Mouse (Mus musculus): ENCODE measurements around the gene Abhd14b.

DNA sequence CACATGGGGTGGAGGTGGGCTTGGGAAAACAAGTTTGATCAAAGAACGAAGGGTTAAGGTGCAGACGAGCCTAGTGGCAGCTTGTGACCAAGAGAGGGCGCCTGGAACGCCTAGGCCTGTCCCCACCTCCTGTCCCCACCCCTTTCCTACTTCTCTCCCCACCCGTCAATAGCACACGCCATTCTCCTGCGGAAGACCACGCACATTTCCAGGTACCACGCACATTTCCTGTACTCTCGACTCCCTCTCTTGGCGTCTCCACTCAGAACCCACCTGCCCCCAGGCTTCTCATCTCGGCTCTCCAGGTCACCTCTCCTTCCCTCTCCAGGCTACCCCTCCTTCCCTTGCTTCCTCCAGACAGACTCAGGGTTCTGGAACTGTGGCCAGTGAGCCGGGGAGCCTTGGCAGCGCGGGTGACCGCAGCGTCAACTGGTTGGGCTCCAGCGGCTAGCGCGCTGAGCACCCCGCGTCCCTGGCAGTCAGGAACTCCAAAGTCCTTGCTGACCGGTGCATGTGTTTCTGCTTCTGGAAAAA is 1.3 kb downstream of the Abhd14b start:
- TF ChIP-seq BHLHE40 (IDR thresholded peaks at IDR 0.05; ENCODE audit: borderline replicate concordance, low read depth, low read length) (no peak), MAZ (IDR thresholded peaks at IDR 0.05; ENCODE audit: low read depth, low read length) (peak; percentile 65; the same call in 1 of the 2 replicates), CTCF (IDR thresholded peaks at IDR 0.05 in 2 of 3, conservative IDR thresholded peaks at IDR 0.05 in 1 of 3; ENCODE audit: control insufficient read depth in 1 of 3, insufficient read depth in 1 of 3, low read depth in 2 of 3, low read length in 3 of 3, poor library complexity in 1 of 3, severe bottlenecking in 1 of 3) (peak; percentile 62 to 74 (median 69)), POLR2A (IDR thresholded peaks at IDR 0.05; ENCODE audit: control insufficient read depth in 1 of 2, insufficient read depth in 1 of 2, low read depth in 1 of 2, low read length in 2 of 2, poor library complexity in 1 of 2) (peak in 1 of 2 experiments; percentile 56; a peak in 1 of 4 replicates), ELF1 (IDR thresholded peaks at IDR 0.05; ENCODE audit: low read depth, low read length) (peak; percentile 41; the same call in 1 of the 2 replicates), ETS1 (IDR thresholded peaks at IDR 0.05; ENCODE audit: low read depth, low read length) (no peak), MYC (IDR thresholded peaks at IDR 0.05; ENCODE audit: low read depth, low read length) (peak; percentile 51; the same call in 1 of the 2 replicates), ZMIZ1 (IDR thresholded peaks at IDR 0.05; ENCODE audit: low read depth, low read length) (no peak)

All from MEL (cell line).